Mouse (Mus musculus) lung, adult 2 months (tissue): ENCODE measurements around the gene Ncan. TPM values are rescaled to one million over a fixed set of nuclear protein-coding genes. Genes with fewer than 3 reads are reported as not detected.
"Not testable (repeated sequence)": the region's sequence is repeated elsewhere in the genome, so short reads cannot be mapped to it uniquely, and the experiment has no call there.

Experiments used
- DNase-seq: peaks from one replicate; pipeline ENCODE4 v3.0.0; 2022
- H3K4me1 ChIP-seq: fragments of 200-500 bp; 2 replicates; pipeline ENCODE4 v1.6.1; 2011; ENCODE audit warnings: low read length; ENCODE audit not compliant: control insufficient read depth, insufficient read depth
- H3K4me3 ChIP-seq: fragments of 200-500 bp; replicated peaks from 2 replicates; pipeline ENCODE3; 2011; ENCODE audit warnings: low read depth, mild to moderate bottlenecking, control low read depth, low read length; ENCODE audit errors: extremely low read depth
- CTCF ChIP-seq: fragments of 200-500 bp; IDR thresholded peaks from 2 replicates; pipeline ENCODE4 v1.5.1; 2011; ENCODE audit warnings: mild to moderate bottlenecking, low read length, control low read depth; ENCODE audit not compliant: insufficient read depth
- POLR2A ChIP-seq: fragments of 200-500 bp; IDR thresholded peaks from 2 replicates; pipeline ENCODE4 v1.6.1; 2011; ENCODE audit warnings: low read depth, mild to moderate bottlenecking, control low read depth, low read length, borderline replicate concordance; ENCODE audit errors: extremely low read depth
- WGBS: fragments of 180-500 bp; shearing (Covaris S2); methylation state at CpG from one replicate; pipeline ENCODE4 v1.1.7; 2018; 5-methylcytosine and 5-hydroxymethylcytosine counted together
- polyA plus RNA-seq: library from polyadenylated mRNA; depleted of rRNA; stranded (reverse); fragments of >200 nt; gene quantifications from 2 replicates; pipeline ENCODE4 v1.2.3, GENCODE M21; 2012; rRNA removed

Ncan gene
- polyA plus RNA-seq, 1 experiment = 0.15 TPM

DNA sequence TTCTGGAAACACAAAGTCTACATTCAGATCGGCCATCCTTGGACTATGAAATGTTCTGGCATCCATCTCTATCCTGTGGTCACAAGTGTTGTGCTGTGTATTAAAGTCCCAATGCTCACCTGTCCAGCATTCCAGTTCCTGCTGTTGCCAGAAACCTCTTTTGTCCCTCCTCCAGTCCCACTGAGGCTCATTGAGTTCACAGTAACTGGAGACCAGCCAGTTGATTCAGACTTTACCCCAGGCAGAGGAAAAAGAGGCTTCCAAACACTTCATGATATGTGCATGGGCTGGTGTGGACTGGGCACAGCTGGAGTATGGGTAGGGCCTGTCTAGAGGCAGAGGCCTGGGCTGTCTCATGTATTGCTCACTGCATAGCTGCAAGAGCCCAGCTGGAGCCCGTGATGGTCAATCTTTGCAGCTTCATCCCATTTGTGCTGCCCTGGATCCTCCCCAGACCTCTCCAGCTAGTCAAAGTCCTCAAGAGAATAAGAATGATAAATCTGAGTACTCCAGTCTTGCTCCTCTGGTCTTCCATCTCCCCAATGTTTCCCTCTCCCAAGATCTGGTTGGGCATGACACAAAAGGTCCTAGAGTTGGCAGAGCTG is 48.7 kb downstream of the Ncan start:
- no peak for DNase-seq
- H3K4me1 ChIP-seq = peaks cover 7% of the 10 kb centered on the region; the same call in 1 of the 2 replicates
- 64% methylated on average over 2 of the region's 2 CpGs for WGBS
- no peak overlapping the region for H3K4me3 ChIP-seq
- TF ChIP-seq CTCF (no peak), POLR2A (no peak)

- no peak for DNase-seq
- 88% methylated on average over 1 of the region's 1 CpGs for WGBS
- TF ChIP-seq CTCF (no peak), POLR2A (no peak)
- no peak overlapping the region for H3K4me3 ChIP-seq
- no peaks in the 10 kb centered on the region; the same call in 1 of the 2 replicates for H3K4me1 ChIP-seq
Observed at GRCm38 (mm10) chr8:70057721-70058120, 63.0 kb downstream of the Ncan start.

DNA sequence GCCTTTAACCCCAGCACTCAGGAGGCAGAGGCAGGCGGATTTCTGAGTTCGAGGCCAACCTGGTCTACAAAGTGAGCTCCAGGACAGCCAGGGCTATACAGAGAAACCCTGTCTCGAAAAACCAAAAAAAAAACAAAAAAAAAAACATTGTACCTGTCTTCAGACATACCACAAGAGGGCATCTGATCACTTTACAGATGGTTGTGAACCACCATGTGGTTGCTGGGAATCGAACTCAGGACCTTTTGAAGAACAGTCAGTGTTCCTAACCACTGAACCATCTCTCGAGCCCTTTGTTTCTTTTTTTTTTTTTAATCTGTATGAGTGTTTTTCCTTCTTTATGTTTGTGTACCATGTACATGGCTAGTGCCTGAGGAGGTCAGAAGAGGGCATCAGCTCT is 70.2 kb downstream of the Ncan start:
- DNase-seq, H3K4me1 ChIP-seq, H3K4me3 ChIP-seq: not testable (repeated sequence)
- 95% methylated on average over 5 of the region's 5 CpGs for WGBS

GRCm38 (mm10) chr8:70049662-70050061 is 71.0 kb downstream of the Ncan start:
- TF ChIP-seq CTCF = no peak
- TF ChIP-seq POLR2A = no peak
- Histone ChIP-seq H3K4me3 (no peak overlapping the region), H3K4me1 (no peaks in the 10 kb centered on the region)
- DNase-seq = no peak

DNA sequence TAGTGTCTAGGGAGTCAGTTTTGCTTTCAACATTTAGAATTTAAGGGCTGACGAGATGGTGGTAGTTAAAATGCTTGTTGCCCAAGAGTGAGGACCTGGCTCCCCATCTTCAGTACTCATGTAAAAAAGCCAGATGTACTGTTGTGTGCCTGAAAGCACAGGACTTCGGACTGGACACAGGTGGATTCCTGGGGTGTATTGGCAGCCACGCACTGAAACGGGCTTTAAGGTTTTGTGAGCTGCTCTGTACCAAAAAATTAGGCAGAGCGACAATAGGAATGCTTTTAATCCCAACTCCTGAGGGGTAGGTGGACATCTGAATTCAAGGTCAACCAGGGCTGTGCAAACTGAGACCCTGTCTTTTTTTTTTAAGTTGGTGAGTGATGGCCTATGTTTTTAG is 76.7 kb downstream of the Ncan start:
- TF ChIP-seq POLR2A (no peak), CTCF (no peak)
- Histone ChIP-seq H3K4me1 (peaks cover 13% of the 10 kb centered on the region), H3K4me3 (no peak overlapping the region)
- no peak for DNase-seq
- 92% methylated on average over 5 of the region's 5 CpGs for WGBS

Other genes starting within 250 kb of the Ncan start
- gene Cilp2, start 233.2 kb downstream of the Ncan start, polyA plus RNA-seq = 3.1 TPM in 2 replicates
- 0.70 and 1.0 TPM in 2 replicates for gene Tssk6, start 218.7 kb downstream of the Ncan start, polyA plus RNA-seq
- 96.8 and 103 TPM in 2 replicates for gene Ndufa13, start 218.3 kb downstream of the Ncan start, polyA plus RNA-seq
- gene Yjefn3, start 218.2 kb downstream of the Ncan start, polyA plus RNA-seq = 3.5 and 5.3 TPM in 2 replicates
- gene Gatad2a, start 124.5 kb downstream of the Ncan start, polyA plus RNA-seq = 78.1 and 81.8 TPM in 2 replicates
- 82.3 and 88.5 TPM in 2 replicates for gene Mau2, start 78.1 kb downstream of the Ncan start, polyA plus RNA-seq
- 7.8 and 11.9 TPM in 2 replicates for gene Sugp1, start 78.1 kb downstream of the Ncan start, polyA plus RNA-seq
- 7.2 and 7.4 TPM in 2 replicates for gene Tm6sf2, start 47.9 kb downstream of the Ncan start, polyA plus RNA-seq
- 0.07 and 0.11 TPM in 2 replicates for gene Hapln4, start 37.4 kb downstream of the Ncan start, polyA plus RNA-seq
- 10.7 and 14.6 TPM in 2 replicates for gene Nr2c2ap, start 10.5 kb upstream of the Ncan start, polyA plus RNA-seq
- 19.0 and 28.6 TPM in 2 replicates for gene Rfxank, start 18.3 kb upstream of the Ncan start, polyA plus RNA-seq
- gene Borcs8, start 18.6 kb upstream of the Ncan start, polyA plus RNA-seq = 76.5 and 79.0 TPM in 2 replicates
- 0.31 and 0.50 TPM in 2 replicates for gene Mef2b, start 18.8 kb upstream of the Ncan start, polyA plus RNA-seq
- 101 and 105 TPM in 2 replicates for gene Tmem161a, start 51.5 kb upstream of the Ncan start, polyA plus RNA-seq
- 26.9 and 29.6 TPM in 2 replicates for gene Slc25a42, start 91.4 kb upstream of the Ncan start, polyA plus RNA-seq
- 26.6 and 31.0 TPM in 2 replicates for gene Sugp2, start 113.4 kb upstream of the Ncan start, polyA plus RNA-seq
- gene Armc6, start 113.6 kb upstream of the Ncan start, polyA plus RNA-seq = 14.5 and 15.1 TPM in 2 replicates
- gene Homer3, start 162.0 kb upstream of the Ncan start, polyA plus RNA-seq = 75.0 and 111 TPM in 2 replicates
- 37.2 and 43.0 TPM in 2 replicates for gene Ddx49, start 181.6 kb upstream of the Ncan start, polyA plus RNA-seq
- gene Cope, start 181.6 kb upstream of the Ncan start, polyA plus RNA-seq = 308 and 342 TPM in 2 replicates
- gene Cers1, start 194.9 kb upstream of the Ncan start, polyA plus RNA-seq = 2.7 TPM in 2 replicates
- 1.1 and 1.5 TPM in 2 replicates for gene Gdf1, start 208.9 kb upstream of the Ncan start, polyA plus RNA-seq
- 35.8 and 36.7 TPM in 2 replicates for gene Upf1, start 232.4 kb upstream of the Ncan start, polyA plus RNA-seq